Mouse (Mus musculus): ENCODE measurements around the gene 1700003E16Rik. TPM values are rescaled to one million over a fixed set of nuclear protein-coding genes. Genes with fewer than 3 reads are reported as not detected.
A peak's percentile ranks its signal among the peaks of the same experiment; 100 is the strongest.

1700003E16Rik gene
- polyA plus RNA-seq, 1 experiment: not detected

DNA sequence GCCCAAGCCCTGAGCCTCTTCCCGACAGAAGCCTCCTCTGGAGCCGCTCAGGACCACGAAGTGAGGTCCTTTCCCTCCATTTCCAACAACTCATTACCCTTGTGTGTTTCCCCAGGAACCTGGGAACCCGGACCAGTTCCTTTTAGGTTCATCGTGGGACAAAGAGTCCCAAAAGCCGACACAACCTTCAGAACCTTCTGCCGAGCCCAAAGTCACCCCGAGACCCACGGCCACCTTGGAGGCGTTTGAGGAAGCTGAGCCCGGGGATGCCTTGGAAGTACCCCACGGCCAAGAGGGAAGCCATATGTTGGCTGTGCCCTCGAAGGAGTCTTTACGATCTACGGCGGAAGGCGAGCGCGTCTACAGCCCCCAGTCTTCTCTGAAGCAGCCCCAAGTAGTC is 5.2 kb downstream of the 1700003E16Rik start:
- H3K9me3 ChIP-seq (replicated peaks; ENCODE audit: control insufficient read depth, insufficient read depth, low read length, poor library complexity, severe bottlenecking): no peaks in the 10 kb centered on the region
- H3K27ac ChIP-seq (ENCODE audit: insufficient read depth, low read length): no peak overlapping the region
- H3K4me3 ChIP-seq (ENCODE audit: low read depth, low read length): peak overlapping the region; percentile 64
- H3K27me3 ChIP-seq (ENCODE audit: control insufficient read depth, insufficient read depth, low read length, poor library complexity, severe bottlenecking): no peaks in the 10 kb centered on the region
- H3K36me3 ChIP-seq (ENCODE audit: control insufficient read depth, insufficient read depth, low read length, poor library complexity, severe bottlenecking): no peaks in the 10 kb centered on the region
- TF ChIP-seq CTCF (IDR thresholded peaks at IDR 0.05; ENCODE audit: low read depth, low read length) (no peak), EP300 (IDR thresholded peaks at IDR 0.05; ENCODE audit: insufficient read depth, low read depth, low read length) (no peak), POLR2A (IDR thresholded peaks at IDR 0.05; ENCODE audit: insufficient read depth, low read length) (no peak)
- peak overlapping the region; percentile 56 for H3K9ac ChIP-seq (ENCODE audit: low read depth, poor library complexity, severe bottlenecking)
- no peaks in the 10 kb centered on the region for H3K4me1 ChIP-seq (ENCODE audit: control insufficient read depth, insufficient read depth, low read length)

DNA sequence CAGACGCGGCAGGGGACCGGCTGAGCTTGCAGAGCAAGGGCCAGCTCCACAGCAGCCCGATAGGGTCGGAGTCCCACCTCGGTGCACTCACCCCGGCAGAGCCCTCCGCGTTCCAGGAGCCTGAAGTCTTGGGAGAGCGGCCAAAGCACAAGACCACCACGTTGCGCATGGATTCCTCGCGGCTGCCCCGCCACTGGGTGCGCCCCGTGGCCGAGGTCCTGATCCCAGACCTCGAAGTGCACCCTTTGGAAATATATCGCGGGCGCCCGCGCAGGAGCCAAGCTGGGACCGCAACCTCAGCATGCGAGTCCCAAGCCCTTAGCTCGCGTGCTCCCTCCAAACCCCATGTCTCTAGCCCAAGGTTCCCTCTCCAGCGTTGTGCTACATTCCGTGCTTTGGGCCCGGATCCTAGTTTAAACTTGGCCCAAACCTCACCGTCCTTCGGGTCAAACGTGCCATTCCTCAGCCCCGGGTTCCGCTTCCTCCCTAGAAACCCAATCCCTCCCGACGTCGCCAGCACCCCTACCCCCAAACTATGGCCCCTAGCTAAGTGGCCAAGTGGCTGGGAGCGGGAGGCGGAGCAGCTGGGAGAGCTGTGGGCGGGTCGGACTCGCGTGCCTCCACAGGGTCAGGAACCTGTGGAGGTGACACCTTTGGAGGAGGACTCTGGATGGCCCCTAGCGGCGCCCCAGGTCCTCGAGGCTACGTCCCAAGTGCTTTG is 5.9 kb downstream of the 1700003E16Rik start:
- Histone ChIP-seq H3K4me3 (ENCODE audit: low read depth, low read length) (peak overlapping the region; percentile 64), H3K27ac (ENCODE audit: insufficient read depth, low read length) (no peak overlapping the region), H3K9ac (ENCODE audit: low read depth, poor library complexity, severe bottlenecking) (peak overlapping the region; percentile 56), H3K36me3 (ENCODE audit: control insufficient read depth, insufficient read depth, low read length, poor library complexity, severe bottlenecking) (no peaks in the 10 kb centered on the region), H3K27me3 (ENCODE audit: control insufficient read depth, insufficient read depth, low read length, poor library complexity, severe bottlenecking) (no peaks in the 10 kb centered on the region), H3K4me1 (ENCODE audit: control insufficient read depth, insufficient read depth, low read length) (no peaks in the 10 kb centered on the region), H3K9me3 (replicated peaks; ENCODE audit: control insufficient read depth, insufficient read depth, low read length, poor library complexity, severe bottlenecking) (no peaks in the 10 kb centered on the region)
- TF ChIP-seq POLR2A (IDR thresholded peaks at IDR 0.05; ENCODE audit: insufficient read depth, low read length) (no peak), EP300 (IDR thresholded peaks at IDR 0.05; ENCODE audit: insufficient read depth, low read depth, low read length) (no peak), CTCF (IDR thresholded peaks at IDR 0.05; ENCODE audit: low read depth, low read length) (no peak)

DNA sequence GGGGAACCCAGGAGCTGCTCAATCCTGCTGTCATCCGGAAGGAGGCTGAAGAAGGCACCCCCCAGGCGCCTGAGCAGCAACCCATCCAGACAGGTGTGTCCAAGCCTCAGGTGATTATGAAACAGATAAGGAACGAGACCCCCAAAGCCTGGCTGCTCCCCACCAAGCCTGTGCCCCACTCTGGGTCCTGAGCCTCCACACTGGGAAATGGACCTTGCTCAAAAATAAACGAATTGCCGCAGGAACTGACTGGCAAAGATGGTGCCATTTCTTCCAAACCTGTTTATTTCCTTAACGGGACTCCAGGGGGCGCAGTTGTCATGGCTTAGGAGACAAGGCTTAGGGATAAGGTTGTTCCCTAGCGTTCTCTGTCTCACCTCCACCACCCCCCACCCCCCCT is 6.5 kb downstream of the 1700003E16Rik start:
- Histone ChIP-seq H3K27me3 (ENCODE audit: control insufficient read depth, insufficient read depth, low read length, poor library complexity, severe bottlenecking) (no peaks in the 10 kb centered on the region), H3K4me1 (ENCODE audit: control insufficient read depth, insufficient read depth, low read length) (no peaks in the 10 kb centered on the region), H3K4me3 (ENCODE audit: low read depth, low read length) (peak overlapping the region; percentile 64), H3K9me3 (replicated peaks; ENCODE audit: control insufficient read depth, insufficient read depth, low read length, poor library complexity, severe bottlenecking) (no peaks in the 10 kb centered on the region), H3K9ac (ENCODE audit: low read depth, poor library complexity, severe bottlenecking) (peak overlapping the region; percentile 56; the same call in 1 of the 2 replicates), H3K27ac (ENCODE audit: insufficient read depth, low read length) (no peak overlapping the region), H3K36me3 (ENCODE audit: control insufficient read depth, insufficient read depth, low read length, poor library complexity, severe bottlenecking) (no peaks in the 10 kb centered on the region)
- TF ChIP-seq EP300 (IDR thresholded peaks at IDR 0.05; ENCODE audit: insufficient read depth, low read depth, low read length): no peak
- TF ChIP-seq POLR2A (IDR thresholded peaks at IDR 0.05; ENCODE audit: insufficient read depth, low read length): no peak
- TF ChIP-seq CTCF (IDR thresholded peaks at IDR 0.05; ENCODE audit: low read depth, low read length): peak; percentile 53

DNA sequence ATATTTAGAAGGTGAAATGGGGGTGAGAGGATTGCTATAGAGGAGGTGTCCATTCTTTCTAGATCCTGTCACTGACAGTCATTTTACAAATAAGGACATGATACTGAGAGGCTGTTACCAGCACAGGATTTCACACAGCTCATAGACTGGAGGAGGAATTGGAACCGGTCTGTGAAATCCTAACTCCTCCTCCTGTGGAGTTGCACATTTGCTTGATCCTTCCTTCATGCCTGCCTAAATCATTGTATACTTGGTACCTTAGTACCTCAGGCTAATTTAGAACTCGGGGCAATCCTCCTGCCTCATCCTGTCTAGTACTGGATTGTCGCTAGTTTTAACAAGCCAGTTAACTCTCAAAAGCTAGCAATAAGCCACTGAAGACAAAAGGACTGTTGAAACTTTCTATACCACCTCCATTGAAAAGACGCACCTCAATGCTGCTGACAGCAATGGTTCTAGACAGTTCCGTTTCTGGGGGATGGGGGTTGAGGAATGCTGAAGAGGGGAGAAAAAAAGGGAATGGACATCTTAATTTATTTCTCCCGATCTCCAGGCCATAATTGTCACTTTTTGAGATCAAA is 8.9 kb downstream of the 1700003E16Rik start:
- H3K27me3 ChIP-seq (ENCODE audit: control insufficient read depth, insufficient read depth, low read length, poor library complexity, severe bottlenecking): no peaks in the 10 kb centered on the region
- H3K36me3 ChIP-seq (ENCODE audit: control insufficient read depth, insufficient read depth, low read length, poor library complexity, severe bottlenecking): no peaks in the 10 kb centered on the region
- peak overlapping the region; percentile 60 for H3K9ac ChIP-seq (ENCODE audit: low read depth, poor library complexity, severe bottlenecking)
- no peak overlapping the region for H3K27ac ChIP-seq (ENCODE audit: insufficient read depth, low read length)
- no peak for TF ChIP-seq EP300 (IDR thresholded peaks at IDR 0.05; ENCODE audit: insufficient read depth, low read depth, low read length)
- no peak for TF ChIP-seq POLR2A (IDR thresholded peaks at IDR 0.05; ENCODE audit: insufficient read depth, low read length)
- TF ChIP-seq CTCF (IDR thresholded peaks at IDR 0.05; ENCODE audit: low read depth, low read length): no peak
- H3K9me3 ChIP-seq (replicated peaks; ENCODE audit: control insufficient read depth, insufficient read depth, low read length, poor library complexity, severe bottlenecking): no peaks in the 10 kb centered on the region
- H3K4me1 ChIP-seq (ENCODE audit: control insufficient read depth, insufficient read depth, low read length): no peaks in the 10 kb centered on the region
- H3K4me3 ChIP-seq (ENCODE audit: low read depth, low read length): peak overlapping the region; percentile 31

GRCm38 (mm10) chr6:83165607-83166242 is 9.5 kb downstream of the 1700003E16Rik start, which contains the start of gene Dctn1:
Dctn1 (plus strand) TSS chr6:83165920.
- no peaks in the 10 kb centered on the region for H3K9me3 ChIP-seq (replicated peaks; ENCODE audit: control insufficient read depth, insufficient read depth, low read length, poor library complexity, severe bottlenecking)
- TF ChIP-seq CTCF (IDR thresholded peaks at IDR 0.05; ENCODE audit: low read depth, low read length) (peak; percentile 88), POLR2A (IDR thresholded peaks at IDR 0.05; ENCODE audit: insufficient read depth, low read length) (no peak), EP300 (IDR thresholded peaks at IDR 0.05; ENCODE audit: insufficient read depth, low read depth, low read length) (peak; percentile 56; the same call in 1 of the 2 replicates)
- H3K9ac ChIP-seq (ENCODE audit: low read depth, poor library complexity, severe bottlenecking): peak within 1 kb of the TSS; percentile 60
- no peaks in the 10 kb centered on the region for H3K27me3 ChIP-seq (ENCODE audit: control insufficient read depth, insufficient read depth, low read length, poor library complexity, severe bottlenecking)
- H3K4me1 ChIP-seq (ENCODE audit: control insufficient read depth, insufficient read depth, low read length): no peaks in the 10 kb centered on the region
- H3K4me3 ChIP-seq (ENCODE audit: low read depth, low read length): peak within 1 kb of the TSS; percentile 60
- no peak within 1 kb of the TSS for H3K27ac ChIP-seq (ENCODE audit: insufficient read depth, low read length)
- no peaks in the 10 kb centered on the region for H3K36me3 ChIP-seq (ENCODE audit: control insufficient read depth, insufficient read depth, low read length, poor library complexity, severe bottlenecking)

Measured in ES-Bruce4 (cell line).